Mouse (Mus musculus) heart, embryonic 11.5 days (tissue): ENCODE measurements around the gene Tcf7l1. TPM values are rescaled to one million over a fixed set of nuclear protein-coding genes. Genes with fewer than 3 reads are reported as not detected.

ENCODE experiments used
- ATAC-seq: fragments of 200-750 bp; cut with Nextera tagmentation; replicated peaks from 2 replicates; pipeline ENCODE4 v1.8.0; 2017; ENCODE audit warnings: moderate library complexity; ENCODE audit not compliant: insufficient number of reproducible peaks, low FRiP score, low TSS enrichment
- H3K27ac ChIP-seq: fragments of 300-500 bp; sonication (generic); 2 replicates; pipeline ENCODE4 v1.5.1; 2014; ENCODE audit warnings: mild to moderate bottlenecking, low read depth, low read length
- H3K27me3 ChIP-seq: fragments of 300-500 bp; sonication (generic); 2 replicates; pipeline ENCODE4 v1.6.1; 2014; ENCODE audit warnings: mild to moderate bottlenecking, low read length, mixed read lengths; ENCODE audit not compliant: control insufficient read depth, insufficient read depth
- H3K36me3 ChIP-seq: fragments of 300-500 bp; sonication (generic); 2 replicates; pipeline ENCODE4 v1.6.1; 2014; ENCODE audit warnings: mild to moderate bottlenecking, low read length, moderate library complexity, mixed read lengths; ENCODE audit not compliant: control insufficient read depth, insufficient read depth
- H3K4me1 ChIP-seq: fragments of 300-500 bp; sonication (generic); 2 replicates; pipeline ENCODE4 v1.6.1; 2014; ENCODE audit warnings: low read length; ENCODE audit not compliant: control insufficient read depth, insufficient read depth
- H3K4me2 ChIP-seq: fragments of 300-500 bp; sonication (generic); 2 replicates; pipeline ENCODE4 v1.6.1; 2014; ENCODE audit warnings: mild to moderate bottlenecking, moderate library complexity
- H3K4me3 ChIP-seq: fragments of 300-500 bp; sonication (generic); 2 replicates; pipeline ENCODE4 v1.5.1; 2014; ENCODE audit warnings: low read depth, low read length
- H3K9ac ChIP-seq: fragments of 300-500 bp; sonication (generic); 2 replicates; pipeline ENCODE4 v1.6.1; 2014; ENCODE audit warnings: mild to moderate bottlenecking, low read depth, low read length, moderate library complexity
- H3K9me3 ChIP-seq: fragments of 300-500 bp; sonication (generic); replicated peaks from 2 replicates; pipeline ENCODE4 v1.6.1; 2016; ENCODE audit warnings: low read length; ENCODE audit not compliant: control insufficient read depth
- WGBS: fragments of 180-500 bp; shearing (Covaris S2); extraction: QIAGEN DNeasy Blood & Tissue Kit; methylation state at CpG from one replicate; pipeline ENCODE4 v1.1.7; 2014; ENCODE audit not compliant: insufficient replicate concordance; 5-methylcytosine and 5-hydroxymethylcytosine counted together
- polyA plus RNA-seq: library from polyadenylated mRNA; unstranded; fragments of >200 nt; fragmentation: Nextera tagmentation; extraction: Ambion mirVana; gene quantifications from 2 replicates; pipeline ENCODE4 v1.2.1, GENCODE M21; 2014

The Tcf7l1 gene
- polyA plus RNA-seq, 1 experiment from 2014 or later, result 15.7 TPM

- WGBS, result 50% methylated on average over 12 of the region's 12 CpGs
- Histone ChIP-seq H3K4me1 (peaks cover 29% of the 10 kb centered on the region), H3K4me2 (no peak overlapping the region), H3K36me3 (no peaks in the 10 kb centered on the region), H3K9ac (no peak overlapping the region), H3K4me3 (no peak overlapping the region), H3K27me3 (no peaks in the 10 kb centered on the region), H3K27ac (no peak overlapping the region), H3K9me3 (no peaks in the 10 kb centered on the region)
- no peak for ATAC-seq
Observed at GRCm38 (mm10) chr6:72745781-72746180, 43.3 kb downstream of the Tcf7l1 start.

DNA sequence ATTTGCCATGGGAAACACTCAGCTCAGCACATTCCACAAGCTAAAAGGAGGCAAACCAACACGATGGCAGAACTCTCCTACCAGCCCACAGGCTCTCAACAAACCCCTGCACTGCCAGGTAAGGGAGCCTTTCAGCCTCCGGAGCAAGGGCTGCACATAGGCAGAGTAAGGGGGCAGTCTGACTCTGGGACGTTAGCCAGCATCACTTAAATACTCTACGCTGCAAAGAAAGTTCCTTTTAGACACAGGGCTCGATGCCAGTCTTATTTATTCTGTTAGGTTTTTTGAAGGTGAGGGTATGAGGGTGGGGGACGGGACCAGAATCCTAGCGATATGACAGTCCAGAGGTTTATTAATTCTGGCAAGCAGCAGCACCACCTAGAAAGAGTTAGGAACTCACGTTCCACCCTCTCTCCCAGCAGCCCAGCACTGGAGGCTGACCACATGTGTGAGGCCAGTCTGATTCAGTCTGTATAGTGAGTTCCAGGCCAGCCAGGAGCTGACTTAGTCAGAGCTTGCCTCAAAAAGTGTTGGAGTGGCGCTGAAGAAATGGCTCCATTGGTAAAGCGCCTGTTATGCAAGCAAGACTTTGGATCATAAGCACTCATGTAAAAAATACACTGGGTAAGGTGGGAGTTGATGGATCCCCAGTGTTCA lies 44.8 kb downstream of the Tcf7l1 start:
- Histone ChIP-seq H3K4me3 (no peak overlapping the region), H3K4me2 (no peak overlapping the region), H3K4me1 (peaks cover 34% of the 10 kb centered on the region), H3K9ac (no peak overlapping the region), H3K27me3 (no peaks in the 10 kb centered on the region), H3K9me3 (no peaks in the 10 kb centered on the region), H3K36me3 (no peaks in the 10 kb centered on the region), H3K27ac (no peak overlapping the region)
- WGBS, result 71% methylated on average over 10 of the region's 10 CpGs
- ATAC-seq, result no peak

DNA sequence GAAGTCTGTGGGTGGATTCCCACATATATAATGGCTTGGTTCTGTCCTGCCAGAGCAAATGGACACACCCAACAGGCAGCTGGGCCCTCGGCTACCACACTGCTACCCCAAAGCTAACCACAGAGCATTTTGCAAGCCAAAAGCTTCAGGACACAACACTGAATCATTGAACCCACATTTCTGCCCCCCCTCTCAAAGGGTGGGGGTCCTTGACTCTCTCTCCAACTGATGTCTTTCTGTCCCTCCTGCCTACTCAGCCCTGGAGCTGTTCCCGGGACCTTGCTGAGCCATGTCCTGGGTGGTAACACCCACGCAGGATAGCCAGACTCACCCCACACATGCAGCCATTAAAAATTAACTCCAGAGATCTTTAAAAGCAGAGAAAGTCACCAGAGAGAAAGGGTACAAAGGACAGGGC lies 45.4 kb downstream of the Tcf7l1 start:
- peaks cover 28% of the 10 kb centered on the region for H3K4me1 ChIP-seq
- ATAC-seq, result no peak
- H3K4me3 ChIP-seq, result no peak overlapping the region
- no peaks in the 10 kb centered on the region for H3K27me3 ChIP-seq
- no peaks in the 10 kb centered on the region for H3K36me3 ChIP-seq
- no peak overlapping the region for H3K27ac ChIP-seq
- WGBS, result 76% methylated on average over 3 of the region's 3 CpGs
- no peak overlapping the region for H3K4me2 ChIP-seq
- H3K9ac ChIP-seq, result no peak overlapping the region
- no peaks in the 10 kb centered on the region for H3K9me3 ChIP-seq

GRCm38 (mm10) chr6:72742331-72742730 lies 46.7 kb downstream of the Tcf7l1 start:
- Histone ChIP-seq H3K4me2 (no peak overlapping the region), H3K4me3 (no peak overlapping the region), H3K9me3 (no peaks in the 10 kb centered on the region), H3K4me1 (peaks cover 21% of the 10 kb centered on the region), H3K36me3 (no peaks in the 10 kb centered on the region), H3K9ac (no peak overlapping the region), H3K27me3 (no peaks in the 10 kb centered on the region), H3K27ac (no peak overlapping the region)
- ATAC-seq, result no peak
- 63% methylated on average over 7 of the region's 7 CpGs for WGBS

GRCm38 (mm10) chr6:72740596-72741421 lies 48.2 kb downstream of the Tcf7l1 start:
- ATAC-seq, result peak; percentile 54; the same call in 1 of the 2 replicates
- H3K9me3 ChIP-seq, result no peaks in the 10 kb centered on the region
- no peak overlapping the region for H3K9ac ChIP-seq

GRCm38 (mm10) chr6:72736872-72737271 lies 52.2 kb downstream of the Tcf7l1 start:
- WGBS, result 84% methylated on average over 11 of the region's 11 CpGs
- no peak for ATAC-seq
- H3K9me3 ChIP-seq, result peaks cover 3% of the 10 kb centered on the region
- no peak overlapping the region for H3K9ac ChIP-seq
- H3K27ac ChIP-seq, result no peak overlapping the region
- H3K4me1 ChIP-seq, result peaks cover 34% of the 10 kb centered on the region
- no peaks in the 10 kb centered on the region for H3K36me3 ChIP-seq
- no peak overlapping the region for H3K4me3 ChIP-seq
- no peaks in the 10 kb centered on the region for H3K27me3 ChIP-seq
- H3K4me2 ChIP-seq, result no peak overlapping the region

More at GRCm38 (mm10) chr6:72740596-72741421, 48.2 kb downstream of the Tcf7l1 start:
- H3K27me3 ChIP-seq, result no peaks in the 10 kb centered on the region
- H3K4me3 ChIP-seq, result no peak overlapping the region
- H3K27ac ChIP-seq, result peak overlapping the region; percentile 72
- 28% methylated on average over 20 of the region's 20 CpGs for WGBS
- no peaks in the 10 kb centered on the region for H3K36me3 ChIP-seq
- H3K4me1 ChIP-seq, result peaks cover 25% of the 10 kb centered on the region
- peak overlapping the region; percentile 33; the same call in 1 of the 2 replicates for H3K4me2 ChIP-seq

- 23% methylated on average over 12 of the region's 12 CpGs for WGBS
- Histone ChIP-seq H3K36me3 (no peaks in the 10 kb centered on the region), H3K4me2 (peak overlapping the region; percentile 14; the same call in 1 of the 2 replicates), H3K27me3 (no peaks in the 10 kb centered on the region), H3K4me1 (peaks cover 28% of the 10 kb centered on the region), H3K9ac (no peak overlapping the region), H3K4me3 (no peak overlapping the region), H3K9me3 (peaks cover 3% of the 10 kb centered on the region), H3K27ac (no peak overlapping the region)
- no peak for ATAC-seq
Observed at GRCm38 (mm10) chr6:72735206-72735605, 53.8 kb downstream of the Tcf7l1 start.

GRCm38 (mm10) chr6:72733375-72733774 lies 55.7 kb downstream of the Tcf7l1 start:
- Histone ChIP-seq H3K4me1 (peaks cover 29% of the 10 kb centered on the region), H3K4me3 (no peak overlapping the region), H3K27me3 (no peaks in the 10 kb centered on the region), H3K9me3 (peaks cover 3% of the 10 kb centered on the region), H3K27ac (no peak overlapping the region), H3K36me3 (no peaks in the 10 kb centered on the region), H3K9ac (no peak overlapping the region), H3K4me2 (no peak overlapping the region)
- no peak for ATAC-seq
- WGBS, result 84% methylated on average over 3 of the region's 3 CpGs
